Mouse (Mus musculus) megakaryocyte progenitor cell, adult 5-6 weeks (primary cell): ENCODE results near the gene Ptrh2. TPM values are rescaled to one million over a fixed set of nuclear protein-coding genes. Genes with fewer than 3 reads are reported as not detected.

Source experiments
- ATAC-seq: replicated peaks from 2 replicates; pipeline ENCODE4 v1.8.0; 2016; ENCODE audit warnings: mild to moderate bottlenecking, moderate TSS enrichment, inconsistent platforms; ENCODE audit not compliant: poor library complexity
- total RNA-seq, 2 experiments: library from RNA; stranded (forward) in 1 of 2; stranded (reverse) in 1 of 2; fragments of 157-497, 149-512 nt in 1 of 2; fragments of 200-1000 nt in 1 of 2; gene quantifications; 2 replicates each; pipeline versions ENCODE4 v1.2.3 to v1.2.4; 2015 to 2017

Gene Ptrh2
- total RNA-seq, 2 experiments from 2014 or later: 23.3 to 26.1 TPM

GRCm38 (mm10) chr11:86668169-86668568, 15.6 kb upstream of the Ptrh2 start:
- peak; percentile 50 for ATAC-seq

DNA sequence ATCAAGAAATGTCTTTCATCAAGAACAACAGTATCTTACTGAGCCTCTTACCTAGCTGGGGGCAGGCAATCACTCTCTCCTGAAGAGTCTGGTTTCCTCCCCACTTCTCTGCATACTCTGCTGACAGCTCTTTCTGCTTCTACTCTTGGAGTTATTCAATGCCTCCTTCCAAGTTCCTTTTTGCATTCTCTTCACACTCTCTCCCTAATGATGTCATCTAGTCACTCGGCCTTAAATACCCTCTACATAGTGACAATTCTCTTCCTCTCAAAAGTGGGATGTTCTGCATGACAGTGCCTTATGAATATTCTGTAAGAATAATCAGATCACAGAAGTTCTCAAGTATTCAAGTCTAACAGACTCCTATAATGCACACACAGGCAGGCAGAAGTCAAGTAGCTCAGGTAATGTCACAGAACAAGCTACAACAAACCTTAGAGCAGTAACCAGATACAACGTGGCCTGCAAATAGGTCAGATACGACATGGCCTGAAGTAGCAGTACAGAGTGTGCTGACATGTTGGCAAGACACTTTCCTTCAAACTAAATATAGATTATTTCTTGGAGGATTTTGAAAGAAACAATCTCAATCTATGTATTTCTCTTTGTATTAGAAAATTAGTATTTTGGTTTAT, 12.6 kb upstream of the Ptrh2 start:
- no peak for ATAC-seq

DNA sequence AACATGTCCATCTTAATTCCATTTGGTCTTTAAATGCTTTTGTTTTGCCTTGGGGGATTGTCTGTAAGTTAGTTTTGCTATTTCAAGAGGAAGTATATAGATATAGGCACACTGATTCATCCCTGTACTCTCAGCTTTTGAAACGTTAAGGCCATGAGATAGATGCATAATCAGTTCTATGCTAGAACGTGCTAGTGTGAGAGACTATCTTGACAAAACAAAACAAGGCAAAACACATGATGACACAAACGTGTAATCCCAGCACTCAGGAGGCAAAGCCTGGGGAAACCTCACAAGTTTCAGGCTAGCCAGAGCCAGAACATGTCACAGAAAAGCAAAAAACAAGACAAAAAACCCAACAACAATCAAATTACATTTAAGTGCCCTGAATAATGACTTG, 11.0 kb upstream of the Ptrh2 start:
- ATAC-seq: no peak

DNA sequence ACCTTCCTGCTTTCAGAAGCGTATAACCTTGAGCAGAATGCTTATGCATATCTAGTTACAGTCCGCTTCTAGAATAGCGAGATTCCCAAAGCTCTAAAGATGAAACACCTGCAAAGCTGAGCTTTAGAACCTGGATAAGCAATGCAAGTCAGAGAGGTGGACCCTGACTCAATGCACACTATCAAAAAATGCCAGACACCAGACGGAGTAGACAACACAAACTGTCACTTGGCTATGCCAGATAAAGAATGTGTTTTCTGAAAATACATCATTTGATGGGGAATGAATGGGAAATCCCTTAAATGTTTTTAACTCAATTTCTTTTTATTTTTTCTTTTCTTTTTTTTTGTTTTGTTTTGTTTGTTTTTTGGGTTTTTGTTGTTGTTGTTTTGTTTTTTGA, 8.3 kb upstream of the Ptrh2 start:
- ATAC-seq: peak; percentile 48; the same call in 1 of the 2 replicates

GRCm38 (mm10) chr11:86678957-86679356, 4.8 kb upstream of the Ptrh2 start:
- ATAC-seq: no peak

- no peak for ATAC-seq
Measured at GRCm38 (mm10) chr11:86680729-86681128, 3.1 kb upstream of the Ptrh2 start.

GRCm38 (mm10) chr11:86681423-86681822, 2.4 kb upstream of the Ptrh2 start:
- ATAC-seq: no peak

- ATAC-seq: no peak
Measured at GRCm38 (mm10) chr11:86682861-86683260, 924 bp upstream of the Ptrh2 start.

GRCm38 (mm10) chr11:86684126-86685012, 584 bp downstream of the Ptrh2 start:
- ATAC-seq: no peak; the same call in 1 of the 2 replicates

- no peak for ATAC-seq
Measured at GRCm38 (mm10) chr11:86685366-86685765, 1.6 kb downstream of the Ptrh2 start.

DNA sequence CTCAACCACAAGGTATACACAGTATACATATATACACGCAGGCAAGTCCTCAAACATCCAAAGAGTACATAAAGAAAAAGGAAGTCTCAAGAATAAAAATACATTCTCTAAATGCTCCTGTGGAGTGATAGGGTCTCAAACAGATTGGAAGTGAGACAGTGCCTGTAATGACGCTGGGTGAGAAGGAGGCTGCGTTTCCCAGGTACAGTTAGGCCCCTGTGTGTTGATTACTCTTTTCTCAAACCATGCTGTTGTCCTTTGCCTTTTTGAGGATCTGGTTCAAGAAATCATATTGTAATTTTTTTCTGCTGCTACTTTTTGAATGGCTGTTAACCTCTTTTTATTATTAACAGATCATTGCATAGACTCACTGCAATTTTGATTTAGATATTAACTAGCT, 6.6 kb downstream of the Ptrh2 start:
- ATAC-seq: no peak

GRCm38 (mm10) chr11:86691482-86691881, 7.7 kb downstream of the Ptrh2 start:
- no peak for ATAC-seq

DNA sequence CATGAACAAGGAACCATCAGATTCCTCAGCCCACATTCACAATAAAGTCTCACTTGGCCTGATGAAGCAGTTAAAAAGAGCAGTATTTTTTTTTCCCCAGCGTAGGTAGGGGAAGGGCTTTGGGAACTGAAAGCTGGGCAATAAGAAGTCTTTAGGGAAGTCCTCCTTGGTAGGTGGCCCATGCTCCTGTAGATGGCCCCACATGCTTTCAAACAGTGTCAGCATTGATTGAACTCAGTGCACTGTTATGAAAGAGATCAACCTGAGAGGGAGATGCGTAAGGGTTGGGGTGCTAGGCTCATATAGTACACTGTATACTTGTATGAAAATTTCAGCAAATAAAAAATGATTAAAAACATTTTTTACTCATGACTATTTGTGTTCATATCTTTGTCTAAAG, 8.2 kb downstream of the Ptrh2 start:
- peak; percentile 39; the same call in 1 of the 2 replicates for ATAC-seq

- ATAC-seq: no peak
Measured at GRCm38 (mm10) chr11:86692546-86692945, 8.8 kb downstream of the Ptrh2 start.

GRCm38 (mm10) chr11:86695461-86695860, 11.7 kb downstream of the Ptrh2 start:
- ATAC-seq: no peak

DNA sequence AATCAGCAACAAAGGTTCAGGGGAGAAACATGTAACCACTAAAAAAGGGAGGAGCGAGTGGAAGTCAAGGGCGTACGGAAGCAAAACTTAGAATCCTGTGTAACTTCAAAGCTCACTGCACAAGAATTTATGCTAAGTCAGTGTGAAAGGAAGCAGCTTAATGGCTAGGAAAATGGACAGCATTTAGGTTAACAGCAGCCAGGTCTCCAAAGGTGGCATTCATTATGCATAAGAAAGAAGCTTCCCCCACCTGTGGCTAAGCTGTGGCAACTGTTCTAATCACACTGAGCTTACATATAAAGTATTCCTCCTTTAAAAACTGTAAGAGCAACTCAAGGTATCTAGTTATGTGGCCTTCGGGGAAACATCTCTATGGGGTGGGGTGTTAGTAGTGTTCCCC, 17.4 kb downstream of the Ptrh2 start:
- no peak for ATAC-seq

DNA sequence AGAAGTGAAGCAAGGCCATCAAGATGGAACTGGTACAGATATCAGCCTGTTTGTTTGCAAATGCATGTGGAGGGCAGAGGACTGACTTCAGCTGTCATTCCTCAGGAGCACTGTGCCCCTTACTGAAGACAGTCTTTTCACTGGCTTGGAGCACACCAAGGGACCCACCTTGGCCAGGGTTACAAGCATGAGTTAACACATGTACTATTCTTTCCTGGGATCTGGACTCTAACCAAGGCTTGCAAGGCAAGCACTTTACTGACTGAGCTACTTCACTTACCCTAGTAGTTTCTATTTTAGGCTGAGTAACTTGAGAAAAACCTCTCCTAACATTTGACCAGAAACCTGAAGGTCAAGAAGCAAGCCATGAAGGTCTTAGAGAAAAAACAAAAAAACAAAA, 30.8 kb downstream of the Ptrh2 start:
- no peak for ATAC-seq

GRCm38 (mm10) chr11:86717306-86718065, 33.7 kb downstream of the Ptrh2 start:
- no peak for ATAC-seq

DNA sequence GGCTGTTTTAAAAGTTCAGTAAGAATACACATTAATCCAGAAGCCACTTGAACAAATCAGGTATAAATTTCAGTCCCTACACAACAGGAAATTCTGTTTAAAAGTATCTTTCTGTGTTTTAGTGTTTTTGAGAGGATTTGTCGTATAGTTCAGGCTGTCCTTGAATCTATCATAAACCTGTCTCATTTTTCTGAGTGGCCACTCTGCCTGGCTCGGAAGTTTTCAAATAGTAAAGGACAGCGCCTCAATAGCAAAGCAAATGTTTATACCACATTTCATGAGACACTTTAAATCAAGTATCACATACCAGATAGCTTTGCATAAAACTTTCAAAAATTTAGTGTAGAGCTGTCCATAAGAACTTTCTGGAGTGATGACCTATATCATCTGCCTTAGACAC, 34.6 kb downstream of the Ptrh2 start:
- no peak for ATAC-seq

GRCm38 (mm10) chr11:86719390-86719789, 35.6 kb downstream of the Ptrh2 start:
- peak; percentile 54; the same call in 1 of the 2 replicates for ATAC-seq

- ATAC-seq: peak; percentile 66
Measured at GRCm38 (mm10) chr11:86724004-86724403, 40.2 kb downstream of the Ptrh2 start.
